Mouse (Mus musculus): ENCODE measurements around the gene Mrps26.

The Mrps26 gene

GRCm38 (mm10) chr2:130563212-130564055 is at the start of gene Mrps26:
Mrps26 (plus strand) TSS chr2:130563742.
- DNase-seq = peak; percentile 100

- no peak for DNase-seq
These were observed 49.6 kb upstream of the Mrps26 start for GRCm38 (mm10) chr2:130513907-130514306.

- DNase-seq = no peak
These were observed 47.8 kb upstream of the Mrps26 start for GRCm38 (mm10) chr2:130515791-130516190.

GRCm38 (mm10) chr2:130521927-130522326 is 41.6 kb upstream of the Mrps26 start:
- no peak for DNase-seq

- peak; percentile 91 for DNase-seq
These were observed 38.1 kb upstream of the Mrps26 start for GRCm38 (mm10) chr2:130525480-130525879.

GRCm38 (mm10) chr2:130528457-130528856 is 35.1 kb upstream of the Mrps26 start:
- no peak for DNase-seq

- no peak for DNase-seq
These were observed 34.3 kb upstream of the Mrps26 start for GRCm38 (mm10) chr2:130529290-130529689.

- no peak for DNase-seq
These were observed 33.6 kb upstream of the Mrps26 start for GRCm38 (mm10) chr2:130529925-130530324.

- no peak for DNase-seq
These were observed 31.3 kb upstream of the Mrps26 start for GRCm38 (mm10) chr2:130532201-130532600.

GRCm38 (mm10) chr2:130535017-130535416 is 28.5 kb upstream of the Mrps26 start:
- no peak for DNase-seq

GRCm38 (mm10) chr2:130536890-130537289 is 26.7 kb upstream of the Mrps26 start:
- no peak for DNase-seq

- no peak for DNase-seq
These were observed 24.5 kb upstream of the Mrps26 start for GRCm38 (mm10) chr2:130538876-130539546.

- DNase-seq = no peak
These were observed 23.3 kb upstream of the Mrps26 start for GRCm38 (mm10) chr2:130540266-130540665.

- no peak for DNase-seq
These were observed 16.6 kb upstream of the Mrps26 start for GRCm38 (mm10) chr2:130546957-130547356.

- DNase-seq = no peak
These were observed 8.7 kb upstream of the Mrps26 start for GRCm38 (mm10) chr2:130554841-130555240.

- no peak for DNase-seq
These were observed 7.2 kb upstream of the Mrps26 start for GRCm38 (mm10) chr2:130556292-130556691.

- DNase-seq = no peak
These were observed 6.1 kb upstream of the Mrps26 start for GRCm38 (mm10) chr2:130557462-130557861.

- no peak for DNase-seq
These were observed 5.5 kb upstream of the Mrps26 start for GRCm38 (mm10) chr2:130558015-130558414.

GRCm38 (mm10) chr2:130564063-130564462 is 521 bp downstream of the Mrps26 start:
- peak; percentile 93 for DNase-seq

- DNase-seq = no peak
These were observed 1.4 kb downstream of the Mrps26 start for GRCm38 (mm10) chr2:130564983-130565382.

- no peak for DNase-seq
These were observed 5.4 kb downstream of the Mrps26 start for GRCm38 (mm10) chr2:130568921-130569320.

- DNase-seq = no peak
These were observed 6.4 kb downstream of the Mrps26 start for GRCm38 (mm10) chr2:130569926-130570325.

GRCm38 (mm10) chr2:130574960-130575359 is 11.4 kb downstream of the Mrps26 start:
- DNase-seq = no peak

- DNase-seq = no peak
These were observed 12.3 kb downstream of the Mrps26 start, which contains the start of gene Oxt for GRCm38 (mm10) chr2:130575873-130576272. Oxt (plus strand) TSS chr2:130576173.
